Comparison of ENCODE assay signal across 21 mouse cellular contexts in genomic region chr7:44411144-44411543, GRCm38 (mm10). TPM values are rescaled to one million over a fixed set of nuclear protein-coding genes. Genes with fewer than 3 reads are reported as not detected.
"Had no signal": no experiment of that assay in that cellular context is flagged by ENCODE, and none has a peak within 500 bp of the region (broad histone marks: within the 10 kb centered on the region; RNA-seq: fewer than 3 reads in every experiment).

No protein-coding gene starts in this region.

- H3K4me2 ChIP-seq: limb, embryonic 12.5 days; limb, embryonic 15.5 days; liver, embryonic 12.5 days; liver, embryonic 15.5 days; midbrain, embryonic 13.5 days; neural tube, embryonic 12.5 days; neural tube, embryonic 15.5 days; stomach, embryonic 15.5 days had no signal

- H3K27me3 ChIP-seq: limb, embryonic 15.5 days; stomach, embryonic 15.5 days had no signal

- H3K9me3 ChIP-seq: limb, embryonic 12.5 days; limb, embryonic 15.5 days; liver, embryonic 12.5 days; liver, embryonic 15.5 days; midbrain, embryonic 13.5 days; neural tube, embryonic 12.5 days; neural tube, embryonic 15.5 days; stomach, embryonic 15.5 days had no signal

- H3K27ac ChIP-seq: kidney, postnatal 0 days; limb, embryonic 12.5 days; limb, embryonic 15.5 days; liver, embryonic 12.5 days; liver, embryonic 15.5 days; midbrain, embryonic 13.5 days; neural tube, embryonic 12.5 days; neural tube, embryonic 15.5 days; stomach, embryonic 15.5 days had no signal

- H3K36me3 ChIP-seq: limb, embryonic 12.5 days; limb, embryonic 15.5 days; liver, embryonic 12.5 days; liver, embryonic 15.5 days; midbrain, embryonic 13.5 days; neural tube, embryonic 12.5 days; neural tube, embryonic 15.5 days; stomach, embryonic 15.5 days had no signal

- ATAC-seq: liver, embryonic 12.5 days; midbrain, embryonic 13.5 days had no signal

- H3K9ac ChIP-seq: limb, embryonic 12.5 days; limb, embryonic 15.5 days; liver, embryonic 12.5 days; liver, embryonic 15.5 days; midbrain, embryonic 13.5 days; neural tube, embryonic 12.5 days; neural tube, embryonic 15.5 days; stomach, embryonic 15.5 days had no signal

- H3K4me1 ChIP-seq: limb, embryonic 12.5 days; limb, embryonic 15.5 days; neural tube, embryonic 12.5 days; stomach, embryonic 15.5 days had no signal

- H3K4me3 ChIP-seq: limb, embryonic 12.5 days; limb, embryonic 15.5 days; liver, embryonic 12.5 days; liver, embryonic 15.5 days; midbrain, embryonic 13.5 days; neural tube, embryonic 12.5 days; neural tube, embryonic 15.5 days; stomach, embryonic 15.5 days had no signal

- DNase-seq: kidney, adult 18-20 months; kidney, postnatal 25 days; left cerebral cortex, postnatal 4 days; lung, adult 2 months; lung, postnatal 14 days; lung, postnatal 4 days; right cerebral cortex, adult 18-20 months; right cerebral cortex, postnatal 14 days; spleen, adult 18-20 months; thymus, postnatal 25 days had no signal

RNA-seq across cellular contexts. Expression of gene Lrrc4b, which starts 17.7 kb away (rescaled TPM):
- total RNA-seq: megakaryocyte, adult 5-6 weeks had no signal
- polyA plus RNA-seq: liver, embryonic 12.5 days; liver, embryonic 15.5 days; thymus, postnatal 0 days had no signal

RNA-seq across cellular contexts. Expression of gene Syt3, which starts 27.2 kb away (rescaled TPM):
- polyA plus RNA-seq: liver, embryonic 15.5 days had no signal

RNA-seq across cellular contexts. Expression of gene Aspdh, which starts 54.0 kb away (rescaled TPM):
- total RNA-seq: megakaryocyte, adult 5-6 weeks had no signal
- polyA plus RNA-seq: thymus, postnatal 0 days had no signal
